Mouse (Mus musculus) heart, embryonic 12.5 days (tissue): Measurements from ENCODE around the gene Dzank1. TPM values are rescaled to one million over a fixed set of nuclear protein-coding genes. Genes with fewer than 3 reads are reported as not detected.
A peak's percentile ranks its signal among the peaks of the same experiment; 100 is the strongest.

Experiments
- ATAC-seq: fragments of 200-750 bp; cut with Nextera tagmentation; 2 replicates; pipeline ENCODE4 v1.8.0; 2017; ENCODE audit warnings: moderate TSS enrichment, moderate library complexity; ENCODE audit not compliant: insufficient number of reproducible peaks, low FRiP score
- H3K27ac ChIP-seq: fragments of 300-500 bp; sonication (generic); 2 replicates; pipeline ENCODE4 v1.5.1; 2016; ENCODE audit warnings: mild to moderate bottlenecking, moderate library complexity; ENCODE audit not compliant: poor library complexity, severe bottlenecking
- H3K27me3 ChIP-seq: fragments of 300-500 bp; sonication (generic); replicated peaks from 2 replicates; pipeline ENCODE4 v1.6.1; 2016; ENCODE audit warnings: mild to moderate bottlenecking, moderate library complexity
- H3K36me3 ChIP-seq: fragments of 300-500 bp; sonication (generic); 2 replicates; pipeline ENCODE4 v1.6.1; 2016; ENCODE audit warnings: mild to moderate bottlenecking, moderate library complexity
- H3K4me1 ChIP-seq: fragments of 300-500 bp; sonication (generic); replicated peaks from 2 replicates; pipeline ENCODE4 v1.6.1; 2016; ENCODE audit warnings: mild to moderate bottlenecking
- H3K4me2 ChIP-seq: fragments of 300-500 bp; sonication (generic); 2 replicates; pipeline ENCODE4 v1.6.1; 2016; ENCODE audit warnings: mild to moderate bottlenecking, moderate library complexity
- H3K4me3 ChIP-seq: fragments of 300-500 bp; sonication (generic); 2 replicates; pipeline ENCODE4 v1.5.1; 2016; ENCODE audit warnings: mild to moderate bottlenecking
- H3K9ac ChIP-seq: fragments of 300-500 bp; sonication (generic); 2 replicates; pipeline ENCODE4 v1.6.1; 2016; ENCODE audit warnings: mild to moderate bottlenecking, moderate library complexity
- H3K9me3 ChIP-seq: fragments of 300-500 bp; sonication (generic); replicated peaks from 2 replicates; pipeline ENCODE4 v1.6.1; 2016; ENCODE audit warnings: mild to moderate bottlenecking, moderate library complexity
- WGBS: fragments of 180-500 bp; shearing (Covaris S2); methylation state at CpG from one replicate; pipeline ENCODE4 v1.1.7; 2016; 5-methylcytosine and 5-hydroxymethylcytosine counted together
- polyA plus RNA-seq: library from polyadenylated mRNA; unstranded; fragments of >200 nt; fragmentation: Nextera tagmentation; extraction: Ambion mirVana; gene quantifications from 2 replicates; pipeline ENCODE4 v1.2.1, GENCODE M21; 2016

Dzank1 gene
- polyA plus RNA-seq, 1 experiment from 2014 or later, result 0.88 TPM

DNA sequence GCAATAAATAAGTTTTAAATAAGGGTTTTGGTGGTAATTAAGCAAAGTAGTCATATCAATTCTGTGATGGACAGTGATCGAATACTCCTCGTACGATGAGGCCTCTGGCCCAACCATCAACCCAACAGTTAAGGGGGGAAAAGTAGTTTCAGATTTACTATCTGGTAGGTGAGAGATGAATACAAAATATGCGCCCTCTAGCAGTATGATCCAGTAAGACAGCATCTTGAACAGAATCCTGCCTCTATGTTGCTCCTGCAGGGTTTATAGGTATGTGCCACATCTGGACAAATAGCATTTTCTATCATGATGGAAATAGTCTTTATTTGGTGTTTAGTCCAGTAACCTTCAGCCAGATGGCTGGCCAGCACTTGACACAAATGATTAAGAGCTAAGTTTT lies 14.0 kb upstream of the Dzank1 start:
- peaks cover 75% of the 10 kb centered on the region for H3K36me3 ChIP-seq
- H3K9ac ChIP-seq, result no peak overlapping the region
- no peak overlapping the region for H3K27ac ChIP-seq
- H3K4me1 ChIP-seq, result 0 out of 2 replicates have a peak, but pooled peaks cover 16% of the 10 kb centered on the region
- no peaks in the 10 kb centered on the region for H3K9me3 ChIP-seq
- no peaks in the 10 kb centered on the region for H3K27me3 ChIP-seq
- WGBS, result 88% methylated on average over 4 of the region's 4 CpGs
- no peak overlapping the region for H3K4me3 ChIP-seq
- no peak for ATAC-seq
- H3K4me2 ChIP-seq, result no peak overlapping the region

GRCm38 (mm10) chr2:144537123-144537522 lies 9.9 kb upstream of the Dzank1 start:
- Histone ChIP-seq H3K27ac (no peak overlapping the region), H3K27me3 (no peaks in the 10 kb centered on the region), H3K4me3 (no peak overlapping the region), H3K9me3 (peaks cover 3% of the 10 kb centered on the region; the same call in 1 of the 2 replicates), H3K4me1 (no peaks in the 10 kb centered on the region), H3K36me3 (peaks cover 82% of the 10 kb centered on the region), H3K9ac (no peak overlapping the region), H3K4me2 (no peak overlapping the region)
- 94% methylated on average over 7 of the region's 7 CpGs for WGBS
- ATAC-seq, result no peak

- Histone ChIP-seq H3K4me2 (peak overlapping the region; percentile 92), H3K27ac (peak overlapping the region; percentile 91), H3K9me3 (no peaks in the 10 kb centered on the region), H3K9ac (peak overlapping the region; percentile 87), H3K4me3 (peak overlapping the region; percentile 89), H3K36me3 (peaks cover 17% of the 10 kb centered on the region), H3K4me1 (peaks cover 11% of the 10 kb centered on the region), H3K27me3 (peaks cover 14% of the 10 kb centered on the region)
- WGBS, result under 1% methylated on average over 24 of the region's 25 CpGs
- ATAC-seq, result peak; percentile 31
Measured at GRCm38 (mm10) chr2:144527821-144528174, 584 bp upstream of the Dzank1 start.

- H3K36me3 ChIP-seq, result peaks cover 7% of the 10 kb centered on the region
- ATAC-seq, result no peak
- 56% methylated on average over 10 of the region's 10 CpGs for WGBS
- H3K4me3 ChIP-seq, result no peak overlapping the region
- H3K9ac ChIP-seq, result no peak overlapping the region
- H3K4me2 ChIP-seq, result no peak overlapping the region
- peaks cover 11% of the 10 kb centered on the region for H3K4me1 ChIP-seq
- H3K27ac ChIP-seq, result no peak overlapping the region
- no peaks in the 10 kb centered on the region for H3K9me3 ChIP-seq
- peaks cover 14% of the 10 kb centered on the region for H3K27me3 ChIP-seq
Measured at GRCm38 (mm10) chr2:144525856-144526255, 1.4 kb downstream of the Dzank1 start.

- H3K27me3 ChIP-seq, result no peaks in the 10 kb centered on the region; the same call in 1 of the 2 replicates
- H3K4me1 ChIP-seq, result no peaks in the 10 kb centered on the region
- ATAC-seq, result no peak
- H3K4me2 ChIP-seq, result no peak overlapping the region
- no peak overlapping the region for H3K9ac ChIP-seq
- no peaks in the 10 kb centered on the region for H3K36me3 ChIP-seq
- H3K9me3 ChIP-seq, result no peaks in the 10 kb centered on the region
- no peak overlapping the region for H3K27ac ChIP-seq
- no peak overlapping the region for H3K4me3 ChIP-seq
- 69% methylated on average over 3 of the region's 3 CpGs for WGBS
Measured at GRCm38 (mm10) chr2:144519772-144520171, 7.4 kb downstream of the Dzank1 start.

GRCm38 (mm10) chr2:144514619-144515018 lies 12.6 kb downstream of the Dzank1 start:
- Histone ChIP-seq H3K4me3 (no peak overlapping the region), H3K9ac (no peak overlapping the region), H3K9me3 (no peaks in the 10 kb centered on the region), H3K4me1 (no peaks in the 10 kb centered on the region), H3K27ac (no peak overlapping the region), H3K36me3 (no peaks in the 10 kb centered on the region), H3K4me2 (no peak overlapping the region), H3K27me3 (0 out of 2 replicates have a peak, but pooled peaks cover 4% of the 10 kb centered on the region)
- ATAC-seq, result no peak
- WGBS, result 73% methylated on average over 3 of the region's 3 CpGs

- H3K4me1 ChIP-seq, result no peaks in the 10 kb centered on the region
- no peak for ATAC-seq
- no peak overlapping the region for H3K27ac ChIP-seq
- WGBS, result 83% methylated on average over 6 of the region's 6 CpGs
- no peak overlapping the region for H3K4me2 ChIP-seq
- no peak overlapping the region for H3K4me3 ChIP-seq
- no peaks in the 10 kb centered on the region for H3K9me3 ChIP-seq
- H3K27me3 ChIP-seq, result 0 out of 2 replicates have a peak, but pooled peaks cover 4% of the 10 kb centered on the region
- no peak overlapping the region for H3K9ac ChIP-seq
- H3K36me3 ChIP-seq, result no peaks in the 10 kb centered on the region
Measured at GRCm38 (mm10) chr2:144502134-144502533, 25.1 kb downstream of the Dzank1 start.

DNA sequence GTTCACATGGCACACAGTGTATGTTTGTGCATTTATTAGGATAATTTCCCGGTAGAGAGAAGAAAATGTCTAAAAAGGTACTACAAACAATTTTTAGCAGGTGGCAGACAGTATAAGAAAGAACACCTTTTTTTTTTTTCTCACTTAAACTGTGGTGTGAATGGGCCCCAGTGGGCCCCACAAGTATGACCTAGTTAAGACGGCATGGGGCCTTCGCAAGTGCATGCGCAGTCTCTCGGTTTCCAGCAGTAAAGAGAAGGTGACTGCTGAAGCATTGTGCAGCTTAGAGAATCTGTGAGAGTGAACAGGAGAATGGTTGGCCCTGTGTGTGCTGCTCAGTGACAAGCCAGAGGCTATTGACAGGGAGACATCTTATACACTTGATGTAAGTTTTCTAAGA lies 37.9 kb downstream of the Dzank1 start:
- Histone ChIP-seq H3K27me3 (no peaks in the 10 kb centered on the region), H3K4me3 (no peak overlapping the region), H3K27ac (no peak overlapping the region), H3K36me3 (no peaks in the 10 kb centered on the region), H3K4me1 (no peaks in the 10 kb centered on the region), H3K4me2 (no peak overlapping the region), H3K9ac (no peak overlapping the region), H3K9me3 (0 out of 2 replicates have a peak, but pooled peaks cover 5% of the 10 kb centered on the region)
- ATAC-seq, result no peak
- 80% methylated on average over 5 of the region's 5 CpGs for WGBS

- no peak for ATAC-seq
- 76% methylated on average over 6 of the region's 6 CpGs for WGBS
- no peak overlapping the region for H3K9ac ChIP-seq
- H3K27ac ChIP-seq, result no peak overlapping the region
- H3K4me3 ChIP-seq, result no peak overlapping the region
- H3K9me3 ChIP-seq, result 0 out of 2 replicates have a peak, but pooled peaks cover 5% of the 10 kb centered on the region
- H3K4me2 ChIP-seq, result no peak overlapping the region
- H3K4me1 ChIP-seq, result no peaks in the 10 kb centered on the region
- H3K27me3 ChIP-seq, result no peaks in the 10 kb centered on the region
- H3K36me3 ChIP-seq, result no peaks in the 10 kb centered on the region
Measured at GRCm38 (mm10) chr2:144487476-144487875, 39.7 kb downstream of the Dzank1 start.

GRCm38 (mm10) chr2:144485439-144485838 lies 41.8 kb downstream of the Dzank1 start:
- H3K27ac ChIP-seq, result no peak overlapping the region
- H3K9me3 ChIP-seq, result no peaks in the 10 kb centered on the region
- H3K4me2 ChIP-seq, result no peak overlapping the region
- no peaks in the 10 kb centered on the region for H3K27me3 ChIP-seq
- 73% methylated on average over 7 of the region's 7 CpGs for WGBS
- ATAC-seq, result no peak
- no peak overlapping the region for H3K9ac ChIP-seq
- H3K4me3 ChIP-seq, result no peak overlapping the region
- H3K4me1 ChIP-seq, result no peaks in the 10 kb centered on the region
- no peaks in the 10 kb centered on the region for H3K36me3 ChIP-seq

- no peaks in the 10 kb centered on the region for H3K27me3 ChIP-seq
- H3K9ac ChIP-seq, result no peak overlapping the region
- H3K4me2 ChIP-seq, result no peak overlapping the region
- no peak overlapping the region for H3K4me3 ChIP-seq
- 65% methylated on average over 1 of the region's 1 CpGs for WGBS
- H3K27ac ChIP-seq, result no peak overlapping the region
- H3K36me3 ChIP-seq, result no peaks in the 10 kb centered on the region
- H3K4me1 ChIP-seq, result no peaks in the 10 kb centered on the region
- H3K9me3 ChIP-seq, result no peaks in the 10 kb centered on the region
- ATAC-seq, result no peak
Measured at GRCm38 (mm10) chr2:144484084-144484483, 43.1 kb downstream of the Dzank1 start.

DNA sequence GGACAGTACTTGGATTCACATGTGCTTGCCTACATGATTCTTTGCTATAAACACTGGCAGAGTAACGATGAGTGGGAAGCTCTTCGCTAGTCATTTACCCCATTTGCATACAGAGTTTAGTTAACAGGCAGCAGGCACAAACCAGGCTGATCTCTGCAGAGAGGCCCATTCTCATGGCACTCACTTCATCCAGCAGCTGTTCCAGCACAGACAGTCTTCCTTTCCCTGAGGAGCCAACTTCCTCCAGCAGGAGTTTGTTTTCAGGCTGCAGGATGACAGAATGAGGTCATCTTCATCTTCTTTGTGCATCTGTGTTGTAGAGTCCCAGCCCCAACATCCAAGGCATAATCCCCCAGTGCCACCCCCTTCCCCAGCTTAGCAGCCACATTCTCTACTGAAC lies 47.8 kb downstream of the Dzank1 start:
- ATAC-seq, result no peak
- Histone ChIP-seq H3K36me3 (no peaks in the 10 kb centered on the region), H3K9me3 (no peaks in the 10 kb centered on the region), H3K4me3 (no peak overlapping the region), H3K27ac (no peak overlapping the region), H3K4me1 (no peaks in the 10 kb centered on the region), H3K4me2 (no peak overlapping the region), H3K27me3 (no peaks in the 10 kb centered on the region), H3K9ac (no peak overlapping the region)
- WGBS, result 65% methylated on average over 2 of the region's 2 CpGs
